Mouse (Mus musculus) neural tube, embryonic 14.5 days (tissue): ENCODE measurements around the gene Zfyve26. TPM values are rescaled to one million over a fixed set of nuclear protein-coding genes. Genes with fewer than 3 reads are reported as not detected.
A peak's percentile ranks its signal among the peaks of the same experiment; 100 is the strongest.

Experiments
- ATAC-seq: fragments of 200-750 bp; cut with Nextera tagmentation; 2 replicates; pipeline ENCODE4 v1.8.0; 2017; ENCODE audit warnings: low read depth, mild to moderate bottlenecking, moderate TSS enrichment, moderate library complexity
- H3K27ac ChIP-seq: fragments of 300-500 bp; sonication (generic); 2 replicates; pipeline ENCODE4 v1.5.1; 2014; ENCODE audit warnings: low read depth, mild to moderate bottlenecking, control low read depth, low read length, moderate library complexity, mixed read lengths
- H3K27me3 ChIP-seq: fragments of 300-500 bp; sonication (generic); 2 replicates; pipeline ENCODE4 v1.6.1; 2014; ENCODE audit warnings: low read length; ENCODE audit not compliant: control insufficient read depth, insufficient read depth
- H3K36me3 ChIP-seq: fragments of 300-500 bp; sonication (generic); 2 replicates; pipeline ENCODE4 v1.6.1; 2014; ENCODE audit warnings: low read length, mixed read lengths; ENCODE audit not compliant: control insufficient read depth, insufficient read depth
- H3K4me1 ChIP-seq: fragments of 300-500 bp; sonication (generic); 2 replicates; pipeline ENCODE4 v1.6.1; 2014; ENCODE audit warnings: low read length; ENCODE audit not compliant: control insufficient read depth, insufficient read depth
- H3K4me2 ChIP-seq: fragments of 300-500 bp; sonication (generic); 2 replicates; pipeline ENCODE4 v1.6.1; 2014; ENCODE audit warnings: mild to moderate bottlenecking, low read depth, low read length, control low read depth
- H3K4me3 ChIP-seq: fragments of 300-500 bp; sonication (generic); 2 replicates; pipeline ENCODE4 v1.5.1; 2014; ENCODE audit warnings: low read depth, low read length, control low read depth, mixed read lengths
- H3K9ac ChIP-seq: fragments of 300-500 bp; sonication (generic); replicated peaks from 2 replicates; pipeline ENCODE4 v1.6.1; 2014; ENCODE audit warnings: low read depth, mild to moderate bottlenecking, control low read depth, low read length, mixed read lengths
- H3K9me3 ChIP-seq: fragments of 300-500 bp; sonication (generic); 2 replicates; pipeline ENCODE4 v1.6.1; 2016; ENCODE audit warnings: low read length; ENCODE audit not compliant: control insufficient read depth
- WGBS: fragments of 180-500 bp; shearing (Covaris S2); extraction: QIAGEN DNeasy Blood & Tissue Kit; methylation state at CpG from one replicate; pipeline ENCODE4 v1.1.7; 2014; 5-methylcytosine and 5-hydroxymethylcytosine counted together
- polyA plus RNA-seq: library from polyadenylated mRNA; unstranded; fragments of >200 nt; fragmentation: Nextera tagmentation; extraction: Ambion mirVana; gene quantifications from 2 replicates; pipeline ENCODE4 v1.2.1, GENCODE M21; 2014

The Zfyve26 gene
- polyA plus RNA-seq, 1 experiment from 2014 or later = 14.1 TPM

GRCm38 (mm10) chr12:79242921-79243320 is 53.2 kb downstream of the Zfyve26 start:
- Histone ChIP-seq H3K9ac (no peak overlapping the region), H3K36me3 (peaks cover 64% of the 10 kb centered on the region), H3K4me2 (no peak overlapping the region), H3K27me3 (no peaks in the 10 kb centered on the region), H3K27ac (no peak overlapping the region), H3K4me3 (no peak overlapping the region), H3K4me1 (no peaks in the 10 kb centered on the region), H3K9me3 (no peaks in the 10 kb centered on the region)
- no peak for ATAC-seq
- WGBS = 97% methylated on average over 6 of the region's 6 CpGs

DNA sequence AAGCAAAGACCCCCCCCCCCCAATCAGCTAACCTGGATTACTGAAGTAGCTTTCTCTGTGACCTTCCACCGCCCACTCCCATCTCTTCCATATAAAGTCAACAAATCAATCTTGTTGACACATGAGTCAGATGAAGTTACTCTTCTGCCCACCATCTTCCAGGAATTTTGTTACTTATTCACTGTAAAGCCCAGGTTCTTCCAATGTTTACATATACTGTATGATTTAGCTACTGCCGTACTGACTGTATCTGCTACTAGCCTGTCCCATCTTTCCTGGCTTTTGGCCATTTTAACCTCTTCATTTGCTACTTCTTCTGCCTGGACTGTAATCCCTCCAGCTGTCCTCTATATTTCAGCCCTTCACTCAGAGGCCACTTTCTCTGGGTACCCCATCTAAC is 54.1 kb downstream of the Zfyve26 start:
- Histone ChIP-seq H3K27me3 (no peaks in the 10 kb centered on the region), H3K4me2 (no peak overlapping the region), H3K9ac (no peak overlapping the region), H3K9me3 (no peaks in the 10 kb centered on the region), H3K4me1 (no peaks in the 10 kb centered on the region), H3K27ac (no peak overlapping the region), H3K4me3 (no peak overlapping the region), H3K36me3 (peaks cover 69% of the 10 kb centered on the region)
- 98% methylated on average over 2 of the region's 2 CpGs for WGBS
- ATAC-seq = no peak

- H3K36me3 ChIP-seq = peaks cover 35% of the 10 kb centered on the region
- no peak overlapping the region for H3K27ac ChIP-seq
- H3K27me3 ChIP-seq = no peaks in the 10 kb centered on the region
- H3K4me2 ChIP-seq = no peak overlapping the region
- H3K9ac ChIP-seq = no peak overlapping the region
- no peaks in the 10 kb centered on the region for H3K4me1 ChIP-seq
- ATAC-seq = no peak
- no peaks in the 10 kb centered on the region for H3K9me3 ChIP-seq
- H3K4me3 ChIP-seq = no peak overlapping the region
- WGBS = 65% methylated on average over 11 of the region's 11 CpGs
These were observed 60.5 kb downstream of the Zfyve26 start for GRCm38 (mm10) chr12:79235485-79236080.

- ATAC-seq = no peak
- WGBS = 35% methylated on average over 5 of the region's 5 CpGs
- Histone ChIP-seq H3K4me2 (no peak overlapping the region), H3K4me1 (no peaks in the 10 kb centered on the region), H3K4me3 (no peak overlapping the region), H3K27ac (no peak overlapping the region), H3K27me3 (no peaks in the 10 kb centered on the region), H3K36me3 (no peaks in the 10 kb centered on the region), H3K9me3 (no peaks in the 10 kb centered on the region), H3K9ac (no peak overlapping the region)
These were observed 78.6 kb downstream of the Zfyve26 start for GRCm38 (mm10) chr12:79217511-79217910.

- ATAC-seq = no peak
- 94% methylated on average over 8 of the region's 8 CpGs for WGBS
- H3K36me3 ChIP-seq = no peaks in the 10 kb centered on the region
These were observed 84.7 kb downstream of the Zfyve26 start for GRCm38 (mm10) chr12:79211447-79211846.

DNA sequence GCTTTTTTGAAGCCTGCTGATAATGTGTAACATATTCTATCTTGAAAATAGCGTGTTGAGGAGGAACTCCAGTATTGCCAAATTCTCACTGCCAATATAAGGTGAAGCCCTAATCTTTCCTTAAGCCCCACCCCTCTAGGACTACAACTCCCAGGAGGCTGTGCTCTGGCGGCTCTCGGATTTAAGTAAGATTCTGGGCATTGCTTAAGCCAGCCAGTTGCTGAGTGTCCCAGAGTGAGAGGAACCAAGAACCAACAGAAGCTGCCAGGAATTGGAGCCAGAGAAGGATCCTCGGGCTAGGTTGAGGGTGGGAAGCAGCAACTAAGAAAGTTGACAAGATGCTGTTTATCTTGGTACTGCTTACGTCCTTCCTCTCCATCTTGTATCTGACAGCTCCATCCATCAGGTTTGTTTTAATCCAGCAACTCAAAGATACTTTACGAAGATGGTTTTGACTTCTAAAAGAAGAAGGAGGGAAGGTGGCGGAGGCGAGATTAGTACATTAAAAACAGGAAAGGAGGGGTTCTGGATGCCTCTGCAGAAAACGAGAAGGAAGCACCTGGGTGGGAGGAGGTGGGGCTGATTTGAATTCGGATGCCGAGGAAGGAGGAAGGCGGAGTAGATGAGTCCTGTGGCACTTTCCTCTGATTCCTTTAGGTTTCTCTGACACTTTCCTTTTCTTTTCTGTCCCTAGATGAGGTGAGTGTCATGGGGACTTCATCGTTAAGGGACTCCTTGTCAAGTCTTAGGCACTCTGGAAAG is 87.2 kb downstream of the Zfyve26 start, which contains the start of gene Rdh12:
Gene Rdh12 (plus strand): TSS at position 212 of the 762 bp plus-strand sequence.
- no peaks in the 10 kb centered on the region for H3K4me1 ChIP-seq
- no peaks in the 10 kb centered on the region for H3K36me3 ChIP-seq
- H3K27ac ChIP-seq = no peak within 1 kb of the TSS
- no peaks in the 10 kb centered on the region for H3K27me3 ChIP-seq
- peak within 1 kb of the TSS; percentile 26 for H3K4me3 ChIP-seq
- 7% methylated on average over 13 of the region's 13 CpGs for WGBS
- H3K4me2 ChIP-seq = peak within 1 kb of the TSS; percentile 51
- H3K9ac ChIP-seq = peak within 1 kb of the TSS; percentile 4; the same call in 1 of the 2 replicates
- ATAC-seq = peak; percentile 56; the same call in 1 of the 2 replicates
- no peaks in the 10 kb centered on the region for H3K9me3 ChIP-seq

More at GRCm38 (mm10) chr12:79211447-79211846, 84.7 kb downstream of the Zfyve26 start:
- Histone ChIP-seq H3K27me3 (no peaks in the 10 kb centered on the region), H3K9ac (no peak overlapping the region), H3K4me1 (no peaks in the 10 kb centered on the region), H3K4me3 (no peak overlapping the region), H3K4me2 (no peak overlapping the region), H3K9me3 (no peaks in the 10 kb centered on the region), H3K27ac (no peak overlapping the region)

DNA sequence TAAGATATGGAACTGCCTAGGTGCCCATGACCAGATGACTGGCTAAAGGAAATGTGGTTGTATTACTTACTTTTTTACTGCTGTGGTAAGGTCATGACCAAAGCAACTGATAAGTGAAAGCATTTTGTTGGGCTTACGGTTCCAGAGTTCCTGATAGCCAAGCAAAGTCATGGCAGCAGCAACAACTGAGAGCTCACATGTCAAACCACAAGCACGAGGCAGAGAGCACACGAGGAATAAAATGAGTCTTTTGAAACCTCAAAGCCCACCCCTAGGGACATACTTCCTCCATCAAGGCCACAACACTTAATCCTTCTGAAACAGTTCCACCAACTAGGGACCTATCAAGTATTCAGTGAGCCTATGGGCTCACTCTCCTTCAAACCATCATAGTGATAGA is 94.2 kb downstream of the Zfyve26 start:
- no peaks in the 10 kb centered on the region for H3K36me3 ChIP-seq
- no peak overlapping the region for H3K27ac ChIP-seq
- H3K4me1 ChIP-seq = no peaks in the 10 kb centered on the region
- no peak overlapping the region for H3K4me3 ChIP-seq
- no peaks in the 10 kb centered on the region for H3K27me3 ChIP-seq
- H3K9me3 ChIP-seq = no peaks in the 10 kb centered on the region
- H3K9ac ChIP-seq = no peak overlapping the region
- no peak for ATAC-seq
- WGBS = 89% methylated on average over 3 of the region's 3 CpGs
- no peak overlapping the region for H3K4me2 ChIP-seq

DNA sequence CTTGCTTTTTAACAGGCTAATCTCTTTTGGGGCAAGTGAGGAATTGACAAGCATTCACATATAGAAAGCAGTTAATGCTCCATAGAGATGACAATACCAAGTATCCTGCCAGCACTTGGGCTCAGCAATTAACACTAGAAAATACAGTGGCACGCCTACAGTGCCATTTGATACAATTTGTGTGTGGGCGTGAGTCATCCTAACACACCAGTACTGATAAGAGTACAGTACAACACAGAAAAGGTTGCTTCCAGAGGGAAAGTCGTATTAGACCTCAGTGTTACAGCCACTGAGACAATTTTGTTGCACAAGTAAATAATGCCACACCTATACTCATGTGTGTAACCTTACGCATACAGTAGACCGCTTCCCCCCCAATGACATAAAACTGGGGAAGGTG is 99.0 kb downstream of the Zfyve26 start:
- Histone ChIP-seq H3K4me2 (no peak overlapping the region), H3K4me3 (no peak overlapping the region), H3K27ac (no peak overlapping the region), H3K9me3 (no peaks in the 10 kb centered on the region), H3K27me3 (no peaks in the 10 kb centered on the region), H3K36me3 (no peaks in the 10 kb centered on the region), H3K9ac (no peak overlapping the region), H3K4me1 (no peaks in the 10 kb centered on the region)
- 86% methylated on average over 5 of the region's 5 CpGs for WGBS
- ATAC-seq = no peak

DNA sequence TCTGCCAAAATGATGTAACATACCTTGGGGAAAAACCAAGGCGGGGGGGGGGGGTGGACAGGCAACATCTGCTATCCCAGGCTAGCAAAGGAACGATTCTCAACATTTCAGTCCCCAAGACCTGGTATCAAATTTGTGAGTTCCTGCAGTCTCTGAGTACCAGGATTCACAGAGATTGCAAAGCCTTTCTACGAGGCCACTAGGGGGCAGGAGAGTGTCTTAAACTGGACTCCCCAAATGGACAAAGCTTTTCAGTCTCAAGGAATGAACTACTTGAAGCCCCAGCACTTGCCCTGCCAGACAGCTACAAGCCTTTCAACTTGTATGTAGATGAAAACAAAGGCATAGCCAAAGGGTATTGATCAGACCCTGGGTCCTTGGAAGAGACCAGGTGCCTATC is 102.7 kb downstream of the Zfyve26 start:
- no peaks in the 10 kb centered on the region for H3K36me3 ChIP-seq
- WGBS = 6% methylated on average over 3 of the region's 3 CpGs
- no peak for ATAC-seq
- H3K27me3 ChIP-seq = no peaks in the 10 kb centered on the region
- H3K27ac ChIP-seq = no peak overlapping the region
- peaks cover 8% of the 10 kb centered on the region for H3K4me1 ChIP-seq
- no peaks in the 10 kb centered on the region for H3K9me3 ChIP-seq
- H3K4me3 ChIP-seq = no peak overlapping the region
- no peak overlapping the region for H3K4me2 ChIP-seq
- H3K9ac ChIP-seq = no peak overlapping the region
